Mouse (Mus musculus) limb, embryonic 14.5 days (tissue): ENCODE measurements around the gene Rbm46. TPM values are rescaled to one million over a fixed set of nuclear protein-coding genes. Genes with fewer than 3 reads are reported as not detected.

ENCODE experiments used
- ATAC-seq: fragments of 200-750 bp; cut with Nextera tagmentation; 2 replicates; pipeline ENCODE4 v1.8.0; 2017; ENCODE audit warnings: low read depth, moderate number of reproducible peaks, moderate TSS enrichment; ENCODE audit not compliant: low FRiP score
- DNase-seq: peaks from one replicate; pipeline ENCODE4 v3.0.0-alpha.2; 2015; ENCODE audit warnings: low spot score
- H3K27ac ChIP-seq: fragments of 300-500 bp; sonication (generic); replicated peaks from 2 replicates; pipeline ENCODE4 v1.5.1; 2014; ENCODE audit warnings: low read depth, mild to moderate bottlenecking, low read length, moderate library complexity, mixed read lengths
- H3K27me3 ChIP-seq: fragments of 300-500 bp; sonication (generic); 2 replicates; pipeline ENCODE4 v1.6.1; 2014; ENCODE audit warnings: low read length, mixed read lengths; ENCODE audit not compliant: control insufficient read depth, insufficient read depth
- H3K36me3 ChIP-seq: fragments of 300-500 bp; sonication (generic); 2 replicates; pipeline ENCODE4 v1.6.1; 2014; ENCODE audit warnings: mild to moderate bottlenecking, low read length, moderate library complexity, mixed read lengths; ENCODE audit not compliant: control insufficient read depth, insufficient read depth
- H3K4me1 ChIP-seq: fragments of 300-500 bp; sonication (generic); 2 replicates; pipeline ENCODE4 v1.6.1; 2014; ENCODE audit warnings: antibody characterized with exemption, low read length, mixed read lengths; ENCODE audit not compliant: control insufficient read depth, insufficient read depth
- H3K4me2 ChIP-seq: fragments of 300-500 bp; sonication (generic); replicated peaks from 2 replicates; pipeline ENCODE4 v1.6.1; 2014; ENCODE audit warnings: low read depth, mild to moderate bottlenecking, low read length, moderate library complexity; ENCODE audit not compliant: severe bottlenecking
- H3K4me3 ChIP-seq: fragments of 300-500 bp; sonication (generic); replicated peaks from 2 replicates; pipeline ENCODE4 v1.5.1; 2014; ENCODE audit warnings: low read length
- H3K9ac ChIP-seq: fragments of 300-500 bp; sonication (generic); 2 replicates; pipeline ENCODE4 v1.6.1; 2014; ENCODE audit warnings: mild to moderate bottlenecking, low read depth, low read length, moderate library complexity; ENCODE audit not compliant: severe bottlenecking
- H3K9me3 ChIP-seq: fragments of 300-500 bp; sonication (generic); 2 replicates; pipeline ENCODE4 v1.6.1; 2016; ENCODE audit warnings: low read length; ENCODE audit not compliant: control insufficient read depth
- POLR2A ChIP-seq: fragments of 200-500 bp; IDR thresholded peaks from 2 replicates; pipeline ENCODE4 v1.8.0; 2012; ENCODE audit warnings: inconsistent platforms, mild to moderate bottlenecking, moderate library complexity, borderline replicate concordance; ENCODE audit not compliant: insufficient read depth, insufficient read length; ENCODE audit errors: extremely low read depth
- WGBS: fragments of 180-500 bp; shearing (Covaris S2); extraction: QIAGEN DNeasy Blood & Tissue Kit; methylation state at CpG from one replicate; pipeline ENCODE4 v1.1.7; 2014; 5-methylcytosine and 5-hydroxymethylcytosine counted together
- polyA plus RNA-seq, 2 experiments: library from polyadenylated mRNA; depleted of rRNA in 1 of 2; stranded (reverse) in 1 of 2; unstranded in 1 of 2; fragments of >200 nt; fragmentation: Nextera tagmentation in 1 of 2; extraction: Ambion mirVana in 1 of 2; gene quantifications; 2 replicates each; pipeline versions ENCODE4 v1.2.1 to v1.2.3; 2012 to 2014

Rbm46 gene
- polyA plus RNA-seq, 2 experiments = 2.6 to 4.8 TPM

DNA sequence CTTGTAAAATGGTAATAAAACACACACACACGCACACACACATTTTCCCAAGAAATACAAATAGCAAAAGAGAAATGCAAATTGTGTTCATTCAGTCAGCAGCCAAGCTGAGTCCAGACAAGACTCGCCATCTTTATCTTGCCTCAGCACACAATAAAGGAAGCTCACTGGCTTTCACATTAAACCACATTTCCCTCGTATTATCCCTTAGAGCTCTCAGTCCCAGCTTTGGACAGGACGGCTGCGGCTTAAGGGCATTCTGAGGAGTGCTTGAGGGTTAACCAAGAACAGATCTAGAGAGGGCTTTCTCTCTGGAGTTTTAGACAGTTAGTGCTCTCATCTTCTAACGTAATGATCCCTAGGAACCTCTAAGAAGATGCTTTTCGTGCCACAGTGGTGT, 71.0 kb downstream of the Rbm46 start:
- Histone ChIP-seq H3K4me2 (no peak overlapping the region), H3K9ac (no peak overlapping the region), H3K4me3 (no peak overlapping the region), H3K4me1 (no peaks in the 10 kb centered on the region), H3K27ac (no peak overlapping the region), H3K9me3 (no peaks in the 10 kb centered on the region), H3K36me3 (no peaks in the 10 kb centered on the region), H3K27me3 (no peaks in the 10 kb centered on the region)
- ATAC-seq (no peak), DNase-seq (no peak)
- no peak for TF ChIP-seq POLR2A
- 54% methylated on average over 7 of the region's 7 CpGs for WGBS

DNA sequence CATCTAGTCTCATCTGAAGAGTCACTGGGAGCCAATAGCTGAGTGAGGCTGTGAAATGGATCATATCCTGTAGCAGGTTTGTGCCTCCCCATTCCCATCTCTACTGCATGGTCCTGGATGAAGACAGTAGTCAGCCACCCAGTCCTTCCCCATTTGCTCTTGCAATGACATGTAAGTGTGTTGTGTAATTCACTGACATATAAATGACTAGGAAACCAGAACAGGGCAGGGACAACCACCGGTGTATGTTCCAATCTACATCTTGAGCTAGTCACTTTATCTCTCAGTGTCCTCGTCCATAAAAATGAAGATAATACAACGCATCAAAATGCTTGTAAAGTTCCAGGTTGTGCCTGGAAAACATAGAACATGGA, 75.8 kb downstream of the Rbm46 start:
- Histone ChIP-seq H3K4me3 (no peak overlapping the region), H3K27me3 (no peaks in the 10 kb centered on the region), H3K4me1 (no peaks in the 10 kb centered on the region), H3K36me3 (no peaks in the 10 kb centered on the region), H3K27ac (no peak overlapping the region), H3K9me3 (no peaks in the 10 kb centered on the region), H3K9ac (no peak overlapping the region), H3K4me2 (no peak overlapping the region)
- ATAC-seq (no peak), DNase-seq (no peak)
- no peak for TF ChIP-seq POLR2A
- 92% methylated on average over 3 of the region's 3 CpGs for WGBS

DNA sequence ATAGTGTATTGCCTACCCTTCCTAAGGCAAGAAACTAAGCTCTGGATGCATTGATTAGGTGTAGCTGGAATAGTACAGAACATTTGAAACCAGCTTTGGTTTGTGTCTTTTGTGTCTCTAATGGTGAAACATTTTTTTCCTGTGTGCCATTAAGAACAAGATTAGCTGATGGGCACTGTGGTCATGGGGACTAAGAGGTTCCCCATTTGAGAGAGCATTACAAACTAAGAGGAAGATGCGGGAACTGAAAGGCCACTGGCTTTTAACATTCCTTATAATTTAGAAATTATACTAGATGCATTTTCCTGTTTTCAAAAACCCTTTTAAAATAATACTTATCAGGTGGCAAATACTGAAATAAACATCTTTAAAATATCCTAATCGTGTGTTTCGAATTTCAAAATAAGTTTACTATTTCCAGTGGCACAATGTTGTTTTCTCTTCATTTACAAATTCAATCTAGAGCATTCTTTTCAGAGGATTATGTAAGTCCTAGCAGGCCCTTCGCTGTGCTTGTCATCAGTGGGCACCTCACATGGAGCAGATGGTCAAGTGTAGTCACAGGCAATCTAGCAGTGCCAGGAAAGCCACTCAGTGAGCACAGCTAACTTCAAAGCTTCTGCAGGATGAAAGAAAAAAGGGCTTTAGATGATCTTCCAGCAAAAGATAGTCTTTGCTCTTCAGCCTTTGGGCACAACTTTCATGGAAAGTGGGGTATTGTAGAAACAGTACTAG, 76.4 kb downstream of the Rbm46 start:
- H3K9ac ChIP-seq = no peak overlapping the region
- no peak for DNase-seq
- no peak overlapping the region for H3K4me3 ChIP-seq
- 80% methylated on average over 4 of the region's 4 CpGs for WGBS
- no peak overlapping the region for H3K27ac ChIP-seq
- H3K4me2 ChIP-seq = no peak overlapping the region
- TF ChIP-seq POLR2A = no peak
- H3K4me1 ChIP-seq = no peaks in the 10 kb centered on the region
- no peaks in the 10 kb centered on the region for H3K36me3 ChIP-seq
- no peaks in the 10 kb centered on the region for H3K9me3 ChIP-seq
- no peak for ATAC-seq
- no peaks in the 10 kb centered on the region for H3K27me3 ChIP-seq

DNA sequence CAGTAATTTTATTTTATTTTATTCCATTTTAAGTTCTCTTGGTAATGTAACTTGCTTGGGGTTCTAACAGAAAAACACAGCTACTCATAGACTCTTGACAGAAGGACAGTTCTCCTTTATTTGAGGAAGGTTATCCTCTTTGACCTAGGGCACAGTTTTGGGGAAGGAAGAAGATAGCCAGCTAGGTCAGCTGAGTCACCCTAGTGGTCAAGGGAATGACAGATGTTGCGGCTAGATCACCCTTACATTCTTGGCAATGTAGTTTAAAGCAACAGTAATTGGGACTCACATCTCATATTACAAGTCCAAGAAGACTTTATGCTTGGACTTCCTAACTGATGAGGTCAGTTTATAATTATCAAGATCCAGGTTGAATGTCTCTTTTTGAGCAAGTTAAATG, 82.6 kb downstream of the Rbm46 start:
- no peak for ATAC-seq

DNA sequence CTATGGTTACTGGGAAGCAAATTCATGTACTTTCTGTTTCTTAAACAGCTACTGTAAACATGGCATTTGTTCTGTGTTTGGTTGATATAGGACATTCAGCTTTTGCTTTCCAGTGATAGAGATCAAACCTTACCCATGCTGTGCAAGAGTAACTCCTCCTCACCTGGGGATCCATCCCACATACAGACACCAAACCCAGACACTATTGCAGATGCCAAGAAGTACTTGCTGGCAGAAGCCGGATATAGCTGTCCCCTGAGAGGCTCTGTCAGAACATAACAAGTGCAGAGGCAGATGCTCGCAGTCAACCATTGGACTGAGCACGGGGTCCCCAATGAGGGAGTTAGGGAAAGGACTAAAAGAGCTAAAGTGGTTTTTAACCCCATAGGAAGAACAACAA, 84.6 kb downstream of the Rbm46 start:
- no peak overlapping the region for H3K4me2 ChIP-seq
- H3K27me3 ChIP-seq = no peaks in the 10 kb centered on the region
- no peaks in the 10 kb centered on the region for H3K36me3 ChIP-seq
- H3K27ac ChIP-seq = no peak overlapping the region
- ATAC-seq = no peak
- DNase-seq = no peak
- H3K4me1 ChIP-seq = no peaks in the 10 kb centered on the region
- no peak overlapping the region for H3K4me3 ChIP-seq
- WGBS = 84% methylated on average over 3 of the region's 3 CpGs
- no peaks in the 10 kb centered on the region for H3K9me3 ChIP-seq
- no peak overlapping the region for H3K9ac ChIP-seq
- TF ChIP-seq POLR2A = no peak

More for the DNA sequence above, 82.6 kb downstream of the Rbm46 start:
- 83% methylated on average over 1 of the region's 1 CpGs for WGBS
- Histone ChIP-seq H3K9ac (no peak overlapping the region), H3K9me3 (no peaks in the 10 kb centered on the region), H3K36me3 (no peaks in the 10 kb centered on the region), H3K4me3 (no peak overlapping the region), H3K4me2 (no peak overlapping the region), H3K4me1 (no peaks in the 10 kb centered on the region), H3K27me3 (no peaks in the 10 kb centered on the region), H3K27ac (no peak overlapping the region)
- no peak for TF ChIP-seq POLR2A
- no peak for DNase-seq

Other genes with a start within 250 kb of the Rbm46 start
- gene Lrat, start 27.5 kb upstream of the Rbm46 start, polyA plus RNA-seq (2012; rRNA removed) = 0.23 and 0.27 TPM in 2 replicates
- 0.25 and 0.52 TPM in 2 replicates for gene Lrat, start 27.5 kb upstream of the Rbm46 start, polyA plus RNA-seq (2014; fragmentation: Nextera tagmentation; extraction: Ambion mirVana)
- 0.68 and 0.77 TPM in 2 replicates for gene Fgg, start 131.2 kb upstream of the Rbm46 start, polyA plus RNA-seq (2012; rRNA removed)
- 0.19 TPM in 1 of 2 replicates, not detected in the other for gene Fgg, start 131.2 kb upstream of the Rbm46 start, polyA plus RNA-seq (2014; fragmentation: Nextera tagmentation; extraction: Ambion mirVana)
- 0.20 and 0.38 TPM in 2 replicates for gene Fga, start 149.6 kb upstream of the Rbm46 start, polyA plus RNA-seq (2012; rRNA removed)
- gene Fga, start 149.6 kb upstream of the Rbm46 start, polyA plus RNA-seq (2014; fragmentation: Nextera tagmentation; extraction: Ambion mirVana) = not detected in 2 replicates
- gene Fgb, start 173.4 kb upstream of the Rbm46 start, polyA plus RNA-seq (2012; rRNA removed) = 0.27 and 0.34 TPM in 2 replicates
- gene Fgb, start 173.4 kb upstream of the Rbm46 start, polyA plus RNA-seq (2014; fragmentation: Nextera tagmentation; extraction: Ambion mirVana) = not detected in 2 replicates
- 80.3 and 93.3 TPM in 2 replicates for gene Plrg1, start 179.0 kb upstream of the Rbm46 start, polyA plus RNA-seq (2012; rRNA removed)
- gene Plrg1, start 179.0 kb upstream of the Rbm46 start, polyA plus RNA-seq (2014; fragmentation: Nextera tagmentation; extraction: Ambion mirVana) = 101 and 103 TPM in 2 replicates